Mouse (Mus musculus): ENCODE data around the gene Clec11a. TPM values are rescaled to one million over a fixed set of nuclear protein-coding genes. Genes with fewer than 3 reads are reported as not detected.
"Not testable (repeated sequence)": the region's sequence is repeated elsewhere in the genome, so short reads cannot be mapped to it uniquely, and the experiment has no call there.

The Clec11a gene
- total RNA-seq, 2 experiments from 2014 or later, result 0.19 to 1.0 TPM

- ATAC-seq (replicated peaks; ENCODE audit: low FRiP score, poor library complexity, severe bottlenecking), result no peak
Measured at GRCm38 (mm10) chr7:44332336-44332735, 25.6 kb upstream of the Clec11a start.

GRCm38 (mm10) chr7:44326614-44327013 lies 19.9 kb upstream of the Clec11a start:
- no peak for ATAC-seq (replicated peaks; ENCODE audit: low FRiP score, poor library complexity, severe bottlenecking)

GRCm38 (mm10) chr7:44322290-44322689 lies 15.6 kb upstream of the Clec11a start:
- ATAC-seq (replicated peaks; ENCODE audit: low FRiP score, poor library complexity, severe bottlenecking), result no peak

- ATAC-seq (replicated peaks; ENCODE audit: low FRiP score, poor library complexity, severe bottlenecking), result no peak
Measured at GRCm38 (mm10) chr7:44320886-44321285, 14.2 kb upstream of the Clec11a start.

GRCm38 (mm10) chr7:44317913-44318312 lies 11.2 kb upstream of the Clec11a start:
- no peak for ATAC-seq (replicated peaks; ENCODE audit: low FRiP score, poor library complexity, severe bottlenecking)

GRCm38 (mm10) chr7:44312484-44312883 lies 5.8 kb upstream of the Clec11a start:
- ATAC-seq (replicated peaks; ENCODE audit: low FRiP score, poor library complexity, severe bottlenecking), result no peak

- ATAC-seq (replicated peaks; ENCODE audit: low FRiP score, poor library complexity, severe bottlenecking), result no peak
Measured at GRCm38 (mm10) chr7:44311713-44312304, 5.1 kb upstream of the Clec11a start.

GRCm38 (mm10) chr7:44310878-44311712 lies 4.4 kb upstream of the Clec11a start:
- ATAC-seq (replicated peaks; ENCODE audit: low FRiP score, poor library complexity, severe bottlenecking), result no peak

GRCm38 (mm10) chr7:44310285-44310877 lies 3.7 kb upstream of the Clec11a start:
- no peak for ATAC-seq (replicated peaks; ENCODE audit: low FRiP score, poor library complexity, severe bottlenecking)

GRCm38 (mm10) chr7:44309475-44310284 lies 3.0 kb upstream of the Clec11a start, which contains the start of gene Shank1:
Gene Shank1 (plus strand): TSS chr7:44310253.
- ATAC-seq (replicated peaks; ENCODE audit: low FRiP score, poor library complexity, severe bottlenecking), result no peak

- ATAC-seq (replicated peaks; ENCODE audit: low FRiP score, poor library complexity, severe bottlenecking), result no peak
Measured at GRCm38 (mm10) chr7:44307261-44308020, 739 bp upstream of the Clec11a start.

GRCm38 (mm10) chr7:44305686-44306085 lies 1.0 kb downstream of the Clec11a start:
- no peak for ATAC-seq (replicated peaks; ENCODE audit: low FRiP score, poor library complexity, severe bottlenecking)

GRCm38 (mm10) chr7:44304775-44305641 lies 1.7 kb downstream of the Clec11a start:
- peak; percentile 62 for ATAC-seq (replicated peaks; ENCODE audit: low FRiP score, poor library complexity, severe bottlenecking)

GRCm38 (mm10) chr7:44304463-44304774 lies 2.3 kb downstream of the Clec11a start:
- ATAC-seq (replicated peaks; ENCODE audit: low FRiP score, poor library complexity, severe bottlenecking), result no peak

- ATAC-seq (replicated peaks; ENCODE audit: low FRiP score, poor library complexity, severe bottlenecking), result no peak
Measured at GRCm38 (mm10) chr7:44303346-44304340, 3.1 kb downstream of the Clec11a start.

GRCm38 (mm10) chr7:44297501-44297900 lies 9.2 kb downstream of the Clec11a start:
- ATAC-seq (replicated peaks; ENCODE audit: low FRiP score, poor library complexity, severe bottlenecking), result not testable (repeated sequence)

- no peak for ATAC-seq (replicated peaks; ENCODE audit: low FRiP score, poor library complexity, severe bottlenecking)
Measured at GRCm38 (mm10) chr7:44291418-44291817, 15.3 kb downstream of the Clec11a start.
